Mouse (Mus musculus): Measurements from ENCODE around the gene Arpc5l.

DNA sequence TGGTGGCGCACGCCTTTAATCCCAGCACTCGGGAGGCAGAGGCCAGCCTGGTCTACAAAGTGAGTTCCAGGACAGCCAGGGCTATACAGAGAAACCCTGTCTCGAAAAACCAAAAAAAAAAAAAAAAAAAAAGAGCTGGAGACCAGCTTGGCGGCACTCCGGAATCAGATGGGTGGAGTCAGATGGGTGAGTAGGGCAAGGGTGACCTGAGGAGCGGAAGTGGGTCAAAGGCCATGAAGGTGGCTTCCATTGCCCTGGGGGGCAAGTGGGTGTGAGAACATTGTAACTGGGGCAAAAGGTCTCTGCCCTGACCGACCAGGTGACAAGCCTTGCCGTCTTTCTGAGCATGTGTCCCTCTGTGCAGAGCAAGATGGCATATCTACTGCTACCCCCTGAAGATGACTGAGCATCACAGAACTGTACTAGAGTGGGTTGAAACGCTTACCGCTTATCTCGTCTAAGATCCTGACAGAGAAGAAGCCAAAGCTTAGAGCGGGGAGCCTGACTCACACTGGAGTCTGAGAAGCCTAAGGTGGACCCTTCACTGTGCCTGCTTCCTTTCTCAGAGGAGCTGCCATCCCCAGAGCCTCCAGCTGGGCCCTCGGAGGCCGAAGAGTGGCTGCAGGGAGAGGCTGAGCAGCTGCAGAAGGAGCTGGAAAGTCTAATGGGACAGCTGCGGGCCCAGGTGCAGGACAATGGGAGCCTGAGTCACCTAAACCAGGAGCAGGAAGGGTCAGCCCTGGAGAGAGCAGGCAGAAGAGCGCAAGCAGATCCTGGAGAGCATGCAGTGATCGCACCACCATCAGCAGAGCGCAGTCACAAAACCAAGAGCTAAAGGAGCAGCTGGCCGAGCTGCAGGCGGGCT lies 29.0 kb upstream of the Arpc5l start:
- TF ChIP-seq CTCF (IDR thresholded peaks at IDR 0.05; ENCODE audit: extremely low read depth, insufficient read depth, low read length) (no peak), POLR2A (IDR thresholded peaks at IDR 0.05; ENCODE audit: extremely low read depth, insufficient read depth, low read length) (no peak)
